Mouse (Mus musculus) myocyte (in vitro differentiated cells): ENCODE measurements around the gene Naa35. TPM values are rescaled to one million over a fixed set of nuclear protein-coding genes. Genes with fewer than 3 reads are reported as not detected.

Experiments used
- H3K27me3 ChIP-seq: one replicate; pipeline ENCODE4 v1.6.1; 2011; ENCODE audit not compliant: control insufficient read depth, insufficient read depth, insufficient read length
- H3K36me3 ChIP-seq: one replicate; pipeline ENCODE4 v1.6.1; 2011; ENCODE audit not compliant: control insufficient read depth, insufficient read depth
- H3K4me2 ChIP-seq: one replicate; pipeline ENCODE4 v1.6.1; 2011; ENCODE audit warnings: low read depth, control low read depth
- H3K4me3 ChIP-seq: one replicate; pipeline ENCODE4 v1.5.1; 2011; ENCODE audit warnings: mild to moderate bottlenecking, control low read depth, moderate library complexity
- H3K79me2 ChIP-seq: one replicate; pipeline ENCODE4 v1.6.1; 2011; ENCODE audit not compliant: control insufficient read depth, insufficient read depth
- H3ac ChIP-seq: one replicate; pipeline ENCODE4 v1.6.1; 2011; ENCODE audit not compliant: control insufficient read depth, insufficient read length
- CEBPB ChIP-seq: IDR thresholded peaks from 2 replicates; pipeline ENCODE4 v1.6.1; 2011; ENCODE audit warnings: mild to moderate bottlenecking, moderate library complexity; ENCODE audit not compliant: poor library complexity, insufficient read depth, severe bottlenecking
- E2F4 ChIP-seq: IDR thresholded peaks from one replicate; pipeline ENCODE4 v1.6.1; 2011; ENCODE audit warnings: mild to moderate bottlenecking, control low read depth, moderate library complexity; ENCODE audit not compliant: insufficient read depth
- MAX ChIP-seq: IDR thresholded peaks from one replicate; pipeline ENCODE4 v1.6.1; 2011; ENCODE audit warnings: low read depth, mild to moderate bottlenecking, control low read depth
- MYOD1 ChIP-seq, 3 experiments: IDR thresholded peaks; one replicate each; pipeline ENCODE4 v1.6.1; 2011; ENCODE audit warnings: control low read depth in 2 of 3, low read depth in 2 of 3, mild to moderate bottlenecking in 2 of 3, moderate library complexity in 1 of 3; ENCODE audit not compliant: insufficient read length in 2 of 3, control insufficient read depth in 1 of 3
- MYOG ChIP-seq, 3 experiments: IDR thresholded peaks; one replicate each; pipeline ENCODE4 v1.6.1; 2011; ENCODE audit warnings: control low read depth in 2 of 3, low read depth in 2 of 3, mild to moderate bottlenecking in 2 of 3; ENCODE audit not compliant: insufficient read length in 2 of 3, control insufficient read depth in 1 of 3, insufficient read depth in 1 of 3
- POLR2A ChIP-seq: IDR thresholded peaks from one replicate; pipeline ENCODE4 v1.6.1; 2011; ENCODE audit warnings: low read depth, mild to moderate bottlenecking, control low read depth, moderate library complexity; ENCODE audit not compliant: insufficient read length
- POLR2AphosphoS2 ChIP-seq: IDR thresholded peaks from one replicate; pipeline ENCODE4 v1.6.1; 2011; ENCODE audit warnings: low read depth, control low read depth; ENCODE audit not compliant: insufficient read length
- REST ChIP-seq: IDR thresholded peaks from one replicate; pipeline ENCODE4 v1.6.1; 2011; ENCODE audit warnings: mild to moderate bottlenecking, control low read depth, moderate library complexity; ENCODE audit not compliant: insufficient read depth, insufficient read length
- SRF ChIP-seq: IDR thresholded peaks from one replicate; pipeline ENCODE4 v1.6.1; 2011; ENCODE audit warnings: low read depth; ENCODE audit not compliant: control insufficient read depth, insufficient read length
- TCF12 ChIP-seq: IDR thresholded peaks from one replicate; pipeline ENCODE4 v1.6.1; 2011; ENCODE audit warnings: mild to moderate bottlenecking, control low read depth; ENCODE audit not compliant: poor library complexity, insufficient read depth, severe bottlenecking
- TCF3 ChIP-seq: IDR thresholded peaks from one replicate; pipeline ENCODE4 v1.6.1; 2011; ENCODE audit warnings: low read depth, control low read depth; ENCODE audit not compliant: insufficient read length
- USF1 ChIP-seq: IDR thresholded peaks from one replicate; pipeline ENCODE4 v1.6.1; 2011; ENCODE audit warnings: low read depth, mild to moderate bottlenecking, control low read depth, moderate library complexity
- polyA plus RNA-seq: library from polyadenylated mRNA; unstranded; fragments of >200 nt; fragmentation: generic; extraction: Trizol; gene quantifications from one replicate; pipeline ENCODE4 v1.2.1, GENCODE M21; 2012; ENCODE audit warnings: missing spikeins

Naa35 gene
- polyA plus RNA-seq, 1 experiment, result 32.3 TPM

DNA sequence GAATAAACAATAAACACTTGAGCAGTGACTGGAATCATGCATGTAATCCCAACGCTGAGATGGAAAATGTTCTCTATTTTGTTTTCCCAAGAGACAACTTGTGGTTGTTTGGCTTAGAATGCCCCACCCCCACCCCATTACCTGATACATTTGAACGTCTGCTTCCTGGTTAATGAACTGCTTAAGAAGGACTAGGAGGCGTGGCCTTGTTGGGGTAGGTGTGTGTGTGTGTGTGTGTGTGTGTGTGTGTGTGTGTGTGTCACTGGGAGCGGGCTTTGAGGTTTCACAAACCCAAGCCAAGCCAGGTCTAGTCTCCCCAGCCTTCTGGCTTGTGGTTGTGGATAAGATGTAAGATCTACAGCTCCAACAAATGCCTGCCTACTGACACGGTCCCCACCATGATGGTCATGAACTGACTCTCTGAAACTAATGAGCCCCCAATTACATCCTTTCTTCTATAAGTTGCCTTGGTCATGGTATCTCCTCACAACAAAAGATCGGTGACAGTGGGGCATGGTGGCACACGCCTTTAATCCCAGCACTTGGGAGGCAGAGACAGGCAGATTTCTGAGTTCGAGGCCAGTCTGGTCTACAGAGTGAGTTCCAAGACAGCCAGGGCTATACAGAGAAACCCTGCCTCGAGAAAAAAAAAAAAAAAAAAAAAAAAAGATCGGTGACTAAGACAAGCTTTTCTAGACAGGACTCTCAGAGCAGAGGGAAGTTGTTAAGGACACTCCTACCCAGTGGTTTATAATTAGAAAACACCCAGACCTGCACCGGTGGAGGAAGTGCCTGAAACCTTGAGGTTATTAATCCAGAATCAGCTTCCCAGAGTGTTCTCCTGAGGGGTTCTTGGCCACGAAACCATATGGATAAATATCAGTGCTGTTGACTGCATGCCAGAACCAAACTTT is 91.5 kb downstream of the Naa35 start:
- TF ChIP-seq MYOD1 (IDR thresholded peaks at IDR 0.05; ENCODE audit: control insufficient read depth in 1 of 3, insufficient read length in 2 of 3, low read depth in 2 of 3) (no peak), USF1 (no peak), MAX (no peak), CEBPB (no peak), POLR2A (no peak), TCF12 (no peak), TCF3 (no peak), E2F4 (no peak), POLR2AphosphoS2 (no peak), SRF (no peak), REST (no peak), MYOG (IDR thresholded peaks at IDR 0.05; ENCODE audit: control insufficient read depth in 1 of 3, insufficient read depth in 1 of 3, insufficient read length in 2 of 3, low read depth in 2 of 3) (no peak)
- Histone ChIP-seq H3K36me3 (no peaks in the 10 kb centered on the region), H3ac (no peak overlapping the region), H3K27me3 (no peaks in the 10 kb centered on the region), H3K79me2 (no peaks in the 10 kb centered on the region), H3K4me2 (no peak overlapping the region), H3K4me3 (peak overlapping the region; percentile 40)

DNA sequence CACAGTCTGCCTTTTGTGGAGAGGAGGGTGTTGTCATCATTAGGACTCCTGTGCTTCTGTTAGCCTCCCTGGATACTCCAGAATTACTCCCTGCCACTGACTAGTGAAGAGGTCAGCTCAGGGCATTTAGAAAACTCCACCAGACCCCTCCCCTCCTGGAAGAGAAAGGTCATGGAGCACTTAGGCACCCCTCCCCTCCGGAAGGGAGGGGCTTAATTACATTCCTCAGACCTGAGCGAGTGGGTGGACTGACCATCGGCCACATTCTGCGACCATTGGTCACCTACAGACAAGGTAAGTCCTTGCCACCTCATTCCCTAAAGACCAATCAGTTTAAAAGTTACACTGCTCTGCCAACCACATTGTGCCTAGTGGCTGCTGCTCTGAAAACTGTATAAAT is 94.2 kb downstream of the Naa35 start:
- H3K4me2 ChIP-seq, result no peak overlapping the region
- TF ChIP-seq POLR2A (no peak), MYOG (IDR thresholded peaks at IDR 0.05; ENCODE audit: control insufficient read depth in 1 of 3, insufficient read depth in 1 of 3, insufficient read length in 2 of 3, low read depth in 2 of 3) (no peak), MYOD1 (IDR thresholded peaks at IDR 0.05; ENCODE audit: control insufficient read depth in 1 of 3, insufficient read length in 2 of 3, low read depth in 2 of 3) (no peak), SRF (no peak), CEBPB (no peak), TCF3 (no peak), REST (no peak)
- H3K36me3 ChIP-seq, result no peaks in the 10 kb centered on the region
- no peak overlapping the region for H3K4me3 ChIP-seq
- no peaks in the 10 kb centered on the region for H3K79me2 ChIP-seq
- peaks cover 6% of the 10 kb centered on the region for H3K27me3 ChIP-seq
- no peak overlapping the region for H3ac ChIP-seq

DNA sequence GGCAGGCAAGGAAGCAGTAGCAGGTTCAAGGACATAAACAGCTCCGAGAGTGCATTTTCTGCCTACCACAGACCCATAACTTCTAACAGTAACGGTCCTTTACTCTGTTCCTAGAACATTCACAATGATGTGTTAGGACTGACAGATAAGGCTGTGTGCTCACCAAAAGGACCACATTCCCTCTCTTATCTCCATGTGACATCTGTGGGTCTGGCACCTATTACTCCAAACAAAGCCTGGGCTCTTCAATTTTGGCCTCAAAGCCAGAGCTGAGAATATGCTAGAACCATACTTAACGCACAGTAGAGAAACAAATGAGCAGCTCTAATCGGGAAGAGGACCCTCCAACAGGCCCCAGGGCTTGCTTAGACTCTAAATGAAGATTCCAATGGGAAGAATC is 94.8 kb downstream of the Naa35 start:
- peaks cover 6% of the 10 kb centered on the region for H3K27me3 ChIP-seq
- H3ac ChIP-seq, result no peak overlapping the region
- H3K4me2 ChIP-seq, result no peak overlapping the region
- H3K79me2 ChIP-seq, result no peaks in the 10 kb centered on the region
- H3K36me3 ChIP-seq, result no peaks in the 10 kb centered on the region
- TF ChIP-seq POLR2AphosphoS2 (no peak), MYOD1 (IDR thresholded peaks at IDR 0.05; ENCODE audit: control insufficient read depth in 1 of 3, insufficient read length in 2 of 3, low read depth in 2 of 3) (no peak), USF1 (no peak), E2F4 (no peak)
- no peak overlapping the region for H3K4me3 ChIP-seq

DNA sequence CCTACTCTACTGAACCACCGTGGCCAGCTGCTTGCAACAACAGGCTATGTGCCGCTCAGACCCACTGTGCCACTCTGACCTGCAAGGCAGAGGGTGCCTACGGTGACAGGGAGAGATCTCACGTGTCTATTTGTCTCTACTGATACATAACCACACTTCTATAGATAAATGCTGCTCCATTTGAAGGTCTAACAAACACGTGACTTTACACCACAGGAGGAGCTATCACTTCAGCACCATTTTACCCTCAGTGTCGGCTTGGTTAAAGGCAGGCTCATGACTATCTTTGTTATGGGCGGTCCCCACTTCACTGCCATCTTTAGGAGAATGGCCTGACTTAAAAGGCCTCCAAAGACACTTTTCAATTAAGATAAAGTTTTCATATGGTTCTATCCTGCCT is 97.6 kb downstream of the Naa35 start:
- H3K4me3 ChIP-seq, result no peak overlapping the region
- no peaks in the 10 kb centered on the region for H3K36me3 ChIP-seq
- TF ChIP-seq MAX, result no peak
- no peak for TF ChIP-seq POLR2A
- no peak for TF ChIP-seq E2F4
- TF ChIP-seq USF1, result no peak
- no peak for TF ChIP-seq TCF3
- no peak for TF ChIP-seq REST
- no peak for TF ChIP-seq TCF12
- no peak for TF ChIP-seq SRF
- TF ChIP-seq MYOG (IDR thresholded peaks at IDR 0.05; ENCODE audit: control insufficient read depth in 1 of 3, insufficient read depth in 1 of 3, insufficient read length in 2 of 3, low read depth in 2 of 3), result no peak
- TF ChIP-seq MYOD1 (IDR thresholded peaks at IDR 0.05; ENCODE audit: control insufficient read depth in 1 of 3, insufficient read length in 2 of 3, low read depth in 2 of 3), result no peak
- TF ChIP-seq POLR2AphosphoS2, result no peak
- TF ChIP-seq CEBPB, result no peak
- no peak overlapping the region for H3ac ChIP-seq
- peaks cover 6% of the 10 kb centered on the region for H3K27me3 ChIP-seq
- H3K4me2 ChIP-seq, result no peak overlapping the region
- H3K79me2 ChIP-seq, result no peaks in the 10 kb centered on the region
